Mouse (Mus musculus) limb, embryonic 14.5 days (tissue): ENCODE data around the gene 6030445D17Rik. TPM values are rescaled to one million over a fixed set of nuclear protein-coding genes. Genes with fewer than 3 reads are reported as not detected.

Source experiments
- ATAC-seq: fragments of 200-750 bp; cut with Nextera tagmentation; 2 replicates; pipeline ENCODE4 v1.8.0; 2017; ENCODE audit warnings: low read depth, moderate number of reproducible peaks, moderate TSS enrichment; ENCODE audit not compliant: low FRiP score
- DNase-seq: peaks from one replicate; pipeline ENCODE4 v3.0.0-alpha.2; 2015; ENCODE audit warnings: low spot score
- H3K27ac ChIP-seq: fragments of 300-500 bp; sonication (generic); replicated peaks from 2 replicates; pipeline ENCODE4 v1.5.1; 2014; ENCODE audit warnings: low read depth, mild to moderate bottlenecking, low read length, moderate library complexity, mixed read lengths
- H3K27me3 ChIP-seq: fragments of 300-500 bp; sonication (generic); 2 replicates; pipeline ENCODE4 v1.6.1; 2014; ENCODE audit warnings: low read length, mixed read lengths; ENCODE audit not compliant: control insufficient read depth, insufficient read depth
- H3K36me3 ChIP-seq: fragments of 300-500 bp; sonication (generic); 2 replicates; pipeline ENCODE4 v1.6.1; 2014; ENCODE audit warnings: mild to moderate bottlenecking, low read length, moderate library complexity, mixed read lengths; ENCODE audit not compliant: control insufficient read depth, insufficient read depth
- H3K4me1 ChIP-seq: fragments of 300-500 bp; sonication (generic); 2 replicates; pipeline ENCODE4 v1.6.1; 2014; ENCODE audit warnings: antibody characterized with exemption, low read length, mixed read lengths; ENCODE audit not compliant: control insufficient read depth, insufficient read depth
- H3K4me2 ChIP-seq: fragments of 300-500 bp; sonication (generic); replicated peaks from 2 replicates; pipeline ENCODE4 v1.6.1; 2014; ENCODE audit warnings: low read depth, mild to moderate bottlenecking, low read length, moderate library complexity; ENCODE audit not compliant: severe bottlenecking
- H3K4me3 ChIP-seq: fragments of 300-500 bp; sonication (generic); replicated peaks from 2 replicates; pipeline ENCODE4 v1.5.1; 2014; ENCODE audit warnings: low read length
- H3K9ac ChIP-seq: fragments of 300-500 bp; sonication (generic); 2 replicates; pipeline ENCODE4 v1.6.1; 2014; ENCODE audit warnings: mild to moderate bottlenecking, low read depth, low read length, moderate library complexity; ENCODE audit not compliant: severe bottlenecking
- H3K9me3 ChIP-seq: fragments of 300-500 bp; sonication (generic); 2 replicates; pipeline ENCODE4 v1.6.1; 2016; ENCODE audit warnings: low read length; ENCODE audit not compliant: control insufficient read depth
- POLR2A ChIP-seq: fragments of 200-500 bp; IDR thresholded peaks from 2 replicates; pipeline ENCODE4 v1.8.0; 2012; ENCODE audit warnings: inconsistent platforms, mild to moderate bottlenecking, moderate library complexity, borderline replicate concordance; ENCODE audit not compliant: insufficient read depth, insufficient read length; ENCODE audit errors: extremely low read depth
- WGBS: fragments of 180-500 bp; shearing (Covaris S2); extraction: QIAGEN DNeasy Blood & Tissue Kit; methylation state at CpG from one replicate; pipeline ENCODE4 v1.1.7; 2014; 5-methylcytosine and 5-hydroxymethylcytosine counted together
- polyA plus RNA-seq, 2 experiments: library from polyadenylated mRNA; depleted of rRNA in 1 of 2; stranded (reverse) in 1 of 2; unstranded in 1 of 2; fragments of >200 nt; fragmentation: Nextera tagmentation in 1 of 2; extraction: Ambion mirVana in 1 of 2; gene quantifications; 2 replicates each; pipeline versions ENCODE4 v1.2.1 to v1.2.3; 2012 to 2014

The 6030445D17Rik gene
- polyA plus RNA-seq, 2 experiments = 0.38 to 0.48 TPM

DNA sequence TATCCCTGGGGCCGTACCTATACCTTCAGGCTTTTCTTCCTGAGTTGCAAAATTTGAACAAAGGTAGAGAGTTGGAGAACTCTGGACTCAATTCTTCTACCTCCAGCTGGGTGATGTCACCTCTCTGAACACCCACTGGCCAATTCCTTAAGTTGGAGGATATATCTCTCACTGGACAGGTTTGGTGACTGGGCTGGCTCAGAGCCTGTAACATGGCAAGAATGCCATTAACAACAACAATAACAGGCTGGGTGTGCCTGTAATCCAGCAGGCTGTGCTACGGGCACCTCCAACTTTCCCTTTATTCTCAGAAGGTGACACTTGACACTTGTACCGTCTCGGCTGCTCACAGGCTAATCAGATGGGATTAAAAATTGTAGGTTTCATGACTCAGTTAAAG lies 22.9 kb upstream of the 6030445D17Rik start:
- Histone ChIP-seq H3K9ac (no peak overlapping the region), H3K4me2 (no peak overlapping the region), H3K36me3 (no peaks in the 10 kb centered on the region), H3K27ac (no peak overlapping the region), H3K4me1 (no peaks in the 10 kb centered on the region), H3K27me3 (no peaks in the 10 kb centered on the region), H3K9me3 (no peaks in the 10 kb centered on the region), H3K4me3 (no peak overlapping the region)
- TF ChIP-seq POLR2A = no peak
- ATAC-seq (no peak), DNase-seq (no peak)
- 42% methylated on average over 4 of the region's 4 CpGs for WGBS

DNA sequence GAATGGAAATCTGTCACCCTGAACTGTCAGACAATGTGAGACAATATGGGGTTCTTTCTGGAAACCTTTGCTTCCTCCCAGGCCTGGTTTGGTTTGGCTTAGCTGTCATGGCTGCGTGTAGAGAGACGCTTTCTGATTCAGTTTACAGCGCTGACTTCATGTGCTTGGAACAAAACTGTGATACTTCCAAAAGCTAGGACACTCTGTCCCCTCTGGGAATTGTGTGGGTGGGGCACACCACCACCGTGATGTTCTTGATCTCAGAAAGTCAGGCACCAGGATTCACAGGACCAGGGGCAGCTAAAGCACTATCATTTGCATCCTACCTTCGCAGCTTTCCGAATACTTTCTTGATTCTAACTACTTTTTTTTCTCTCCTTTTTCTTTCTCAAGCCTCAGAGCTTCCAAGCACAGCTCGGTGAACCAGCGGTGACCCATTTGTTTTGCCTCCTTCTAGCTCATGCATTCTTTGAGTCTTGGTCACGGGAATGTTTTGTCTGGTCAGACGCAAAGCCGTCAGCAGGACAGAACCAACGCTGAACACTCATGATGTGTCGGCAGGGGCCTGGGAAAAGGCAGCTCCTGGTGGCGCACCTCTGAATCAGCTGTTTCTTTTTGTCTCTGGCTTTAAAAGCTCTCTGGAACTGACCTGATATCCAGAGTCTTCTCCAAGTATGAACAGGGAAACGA lies 20.6 kb upstream of the 6030445D17Rik start:
- Histone ChIP-seq H3K9me3 (no peaks in the 10 kb centered on the region), H3K4me2 (no peak overlapping the region), H3K27ac (no peak overlapping the region), H3K27me3 (no peaks in the 10 kb centered on the region), H3K36me3 (no peaks in the 10 kb centered on the region), H3K9ac (no peak overlapping the region), H3K4me1 (no peaks in the 10 kb centered on the region), H3K4me3 (no peak overlapping the region)
- TF ChIP-seq POLR2A = no peak
- DNase-seq (no peak), ATAC-seq (no peak)
- WGBS = 87% methylated on average over 15 of the region's 15 CpGs

DNA sequence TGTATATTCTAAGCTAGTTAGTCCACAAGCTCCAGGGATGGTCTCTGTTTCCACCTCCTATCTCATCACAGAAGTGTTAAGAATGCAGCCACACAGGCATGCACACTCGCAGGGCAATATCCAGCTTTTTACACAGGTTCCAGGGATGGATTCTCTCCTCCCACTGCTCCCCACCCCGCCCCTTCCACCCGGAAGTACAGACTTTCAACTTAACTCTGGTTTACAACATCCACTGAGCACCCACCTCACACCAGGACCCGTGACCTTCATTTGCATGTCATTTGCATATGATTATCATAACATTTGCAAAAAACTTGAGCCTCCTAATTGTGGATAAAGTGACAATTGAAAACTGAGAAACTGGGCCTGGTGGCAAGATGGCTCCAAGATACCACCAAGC lies 17.5 kb upstream of the 6030445D17Rik start:
- no peak overlapping the region for H3K27ac ChIP-seq
- DNase-seq = no peak
- no peak overlapping the region for H3K4me2 ChIP-seq
- no peak for ATAC-seq
- 67% methylated on average over 4 of the region's 4 CpGs for WGBS
- no peaks in the 10 kb centered on the region for H3K9me3 ChIP-seq
- no peak overlapping the region for H3K4me3 ChIP-seq
- H3K36me3 ChIP-seq = no peaks in the 10 kb centered on the region
- H3K9ac ChIP-seq = no peak overlapping the region
- no peaks in the 10 kb centered on the region for H3K27me3 ChIP-seq
- H3K4me1 ChIP-seq = no peaks in the 10 kb centered on the region
- no peak for TF ChIP-seq POLR2A

DNA sequence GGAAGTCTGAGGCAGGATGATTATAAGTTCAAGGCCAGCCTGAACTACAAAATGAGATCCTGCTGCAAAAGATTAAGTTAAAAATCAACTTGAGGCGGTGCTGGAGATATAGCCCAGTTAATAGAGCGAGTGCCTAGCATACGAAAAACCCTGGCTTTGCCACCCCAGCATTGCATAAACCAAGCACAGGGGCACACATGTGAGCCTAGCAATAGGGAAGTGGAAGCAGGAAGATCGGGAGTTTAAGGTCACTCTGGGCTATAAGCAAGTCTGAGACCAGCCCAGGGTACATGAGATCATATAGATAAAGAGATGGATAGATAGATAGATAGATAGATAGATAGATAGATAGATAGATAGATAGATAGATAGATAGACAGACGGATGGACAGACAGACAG lies 12.3 kb upstream of the 6030445D17Rik start:
- Histone ChIP-seq H3K9ac (no peak overlapping the region), H3K27me3 (no peaks in the 10 kb centered on the region), H3K9me3 (no peaks in the 10 kb centered on the region), H3K36me3 (no peaks in the 10 kb centered on the region), H3K27ac (no peak overlapping the region), H3K4me2 (no peak overlapping the region), H3K4me1 (no peaks in the 10 kb centered on the region), H3K4me3 (no peak overlapping the region)
- DNase-seq = no peak
- WGBS = 89% methylated on average over 5 of the region's 5 CpGs
- TF ChIP-seq POLR2A = no peak
- ATAC-seq = no peak

GRCm38 (mm10) chr4:136450271-136450670 lies 11.8 kb upstream of the 6030445D17Rik start:
- Histone ChIP-seq H3K4me3 (no peak overlapping the region), H3K27ac (no peak overlapping the region), H3K4me2 (no peak overlapping the region), H3K36me3 (no peaks in the 10 kb centered on the region), H3K27me3 (no peaks in the 10 kb centered on the region), H3K4me1 (no peaks in the 10 kb centered on the region), H3K9me3 (no peaks in the 10 kb centered on the region), H3K9ac (no peak overlapping the region)
- no peak for TF ChIP-seq POLR2A
- ATAC-seq (no peak), DNase-seq (no peak)
- 74% methylated on average over 4 of the region's 4 CpGs for WGBS
